Mouse (Mus musculus): ENCODE measurements around the gene Unc13a. TPM values are rescaled to one million over a fixed set of nuclear protein-coding genes. Genes with fewer than 3 reads are reported as not detected.

Gene Unc13a
- polyA plus RNA-seq, 1 experiment from 2014 or later: 0.20 TPM

GRCm38 (mm10) chr8:71660325-71661120 lies 11.0 kb downstream of the Unc13a start:
- WGBS (ENCODE audit: insufficient replicate concordance): 12% methylated on average over 36 of the region's 36 CpGs
- Histone ChIP-seq H3K9ac (ENCODE audit: low read depth, low read length) (no peak overlapping the region), H3K4me3 (ENCODE audit: low read depth, low read length) (no peak overlapping the region), H3K9me3 (replicated peaks; ENCODE audit: control insufficient read depth, low read length) (no peaks in the 10 kb centered on the region), H3K27me3 (ENCODE audit: control insufficient read depth, insufficient read depth, low read depth, low read length) (peaks cover 36% of the 10 kb centered on the region), H3K27ac (ENCODE audit: low read length) (no peak overlapping the region), H3K4me2 (ENCODE audit: low read depth, low read length) (no peak overlapping the region), H3K36me3 (ENCODE audit: control insufficient read depth, insufficient read depth) (no peaks in the 10 kb centered on the region), H3K4me1 (ENCODE audit: control insufficient read depth, low read depth, low read length) (peaks cover 5% of the 10 kb centered on the region)
- peak; percentile 40 for ATAC-seq (ENCODE audit: low read depth)

DNA sequence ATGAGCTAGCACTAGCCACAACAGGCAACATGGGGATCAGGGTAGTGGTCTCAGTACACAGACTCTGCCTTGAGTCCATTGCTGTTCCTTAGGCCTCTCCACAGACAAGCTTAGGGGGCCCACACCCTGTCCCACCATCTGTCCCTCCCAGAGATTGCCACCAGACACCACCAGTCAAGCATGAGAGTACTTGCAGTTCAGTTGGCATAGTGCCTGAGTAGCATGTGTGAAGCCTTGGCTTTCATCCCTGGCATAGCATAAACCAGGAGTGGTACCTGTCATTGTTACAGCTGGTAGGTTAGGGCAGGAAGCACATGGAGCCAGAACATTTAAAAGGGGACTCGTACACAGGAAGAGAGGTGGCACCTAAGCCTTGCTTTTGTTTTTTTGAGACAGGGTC lies 11.8 kb downstream of the Unc13a start:
- Histone ChIP-seq H3K27ac (ENCODE audit: low read length) (no peak overlapping the region), H3K36me3 (ENCODE audit: control insufficient read depth, insufficient read depth) (no peaks in the 10 kb centered on the region), H3K4me1 (ENCODE audit: control insufficient read depth, low read depth, low read length) (peaks cover under 1% of the 10 kb centered on the region), H3K9ac (ENCODE audit: low read depth, low read length) (no peak overlapping the region), H3K27me3 (ENCODE audit: control insufficient read depth, insufficient read depth, low read depth, low read length) (peaks cover 43% of the 10 kb centered on the region), H3K4me2 (ENCODE audit: low read depth, low read length) (no peak overlapping the region), H3K9me3 (replicated peaks; ENCODE audit: control insufficient read depth, low read length) (no peaks in the 10 kb centered on the region), H3K4me3 (ENCODE audit: low read depth, low read length) (no peak overlapping the region)
- no peak for ATAC-seq (ENCODE audit: low read depth)
- WGBS (ENCODE audit: insufficient replicate concordance): 31% methylated on average over 1 of the region's 1 CpGs

DNA sequence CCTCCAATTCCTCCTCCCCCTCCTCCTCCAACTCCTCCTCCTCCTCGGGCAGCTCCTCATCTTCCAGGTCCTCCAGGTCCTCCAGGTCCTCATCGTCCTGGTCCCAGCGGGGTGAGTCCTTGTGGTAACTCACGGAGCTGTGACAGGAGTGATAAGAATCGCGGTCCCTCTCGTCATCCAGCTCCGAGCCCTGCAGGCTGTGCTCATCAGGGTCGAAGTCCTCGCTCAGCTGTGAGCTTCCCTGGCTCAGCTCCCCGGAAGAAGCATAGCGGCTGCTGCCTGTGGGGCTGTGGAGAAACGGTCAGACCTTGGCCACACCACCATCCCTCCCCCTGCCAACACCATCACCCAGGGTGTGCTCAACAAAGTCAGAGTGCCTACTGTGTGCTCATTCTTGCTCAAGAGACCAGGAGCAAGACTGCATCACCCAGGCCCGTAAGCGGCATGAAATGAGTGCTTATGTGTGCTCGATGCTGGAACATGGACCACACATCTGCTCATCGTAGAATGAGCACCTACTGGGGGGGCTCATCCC lies 13.0 kb downstream of the Unc13a start:
- Histone ChIP-seq H3K27me3 (ENCODE audit: control insufficient read depth, insufficient read depth, low read depth, low read length) (peaks cover 54% of the 10 kb centered on the region), H3K9me3 (replicated peaks; ENCODE audit: control insufficient read depth, low read length) (no peaks in the 10 kb centered on the region), H3K9ac (ENCODE audit: low read depth, low read length) (no peak overlapping the region), H3K27ac (ENCODE audit: low read length) (no peak overlapping the region), H3K36me3 (ENCODE audit: control insufficient read depth, insufficient read depth) (no peaks in the 10 kb centered on the region), H3K4me3 (ENCODE audit: low read depth, low read length) (no peak overlapping the region), H3K4me2 (ENCODE audit: low read depth, low read length) (peak overlapping the region; percentile 17; the same call in 1 of the 2 replicates), H3K4me1 (ENCODE audit: control insufficient read depth, low read depth, low read length) (peaks cover 4% of the 10 kb centered on the region)
- WGBS (ENCODE audit: insufficient replicate concordance): 18% methylated on average over 17 of the region's 17 CpGs
- ATAC-seq (ENCODE audit: low read depth): no peak

DNA sequence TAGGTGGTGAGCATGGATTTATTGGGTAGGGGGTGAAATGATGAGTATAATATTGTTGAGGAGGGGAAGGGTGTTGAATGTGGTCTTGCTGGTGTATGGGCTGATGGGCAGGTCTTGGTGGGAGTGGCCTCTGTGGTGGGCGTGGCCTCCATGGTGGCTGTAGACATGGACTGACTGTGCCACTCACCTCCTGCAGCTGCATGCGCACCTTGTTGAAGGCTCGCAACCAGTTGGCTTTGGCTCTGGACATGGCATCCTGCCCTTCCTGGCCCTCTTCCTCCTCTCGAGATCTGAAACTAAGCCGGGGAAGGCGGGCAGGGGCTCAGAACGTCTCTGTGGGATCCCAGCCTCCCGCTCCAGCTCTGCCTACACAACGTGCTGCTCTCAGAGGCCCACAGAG lies 13.7 kb downstream of the Unc13a start:
- Histone ChIP-seq H3K9me3 (replicated peaks; ENCODE audit: control insufficient read depth, low read length) (no peaks in the 10 kb centered on the region), H3K9ac (ENCODE audit: low read depth, low read length) (no peak overlapping the region), H3K4me1 (ENCODE audit: control insufficient read depth, low read depth, low read length) (peaks cover 4% of the 10 kb centered on the region), H3K4me3 (ENCODE audit: low read depth, low read length) (no peak overlapping the region), H3K36me3 (ENCODE audit: control insufficient read depth, insufficient read depth) (no peaks in the 10 kb centered on the region), H3K27ac (ENCODE audit: low read length) (no peak overlapping the region), H3K27me3 (ENCODE audit: control insufficient read depth, insufficient read depth, low read depth, low read length) (peaks cover 56% of the 10 kb centered on the region), H3K4me2 (ENCODE audit: low read depth, low read length) (no peak overlapping the region)
- ATAC-seq (ENCODE audit: low read depth): no peak
- WGBS (ENCODE audit: insufficient replicate concordance): 22% methylated on average over 9 of the region's 9 CpGs

DNA sequence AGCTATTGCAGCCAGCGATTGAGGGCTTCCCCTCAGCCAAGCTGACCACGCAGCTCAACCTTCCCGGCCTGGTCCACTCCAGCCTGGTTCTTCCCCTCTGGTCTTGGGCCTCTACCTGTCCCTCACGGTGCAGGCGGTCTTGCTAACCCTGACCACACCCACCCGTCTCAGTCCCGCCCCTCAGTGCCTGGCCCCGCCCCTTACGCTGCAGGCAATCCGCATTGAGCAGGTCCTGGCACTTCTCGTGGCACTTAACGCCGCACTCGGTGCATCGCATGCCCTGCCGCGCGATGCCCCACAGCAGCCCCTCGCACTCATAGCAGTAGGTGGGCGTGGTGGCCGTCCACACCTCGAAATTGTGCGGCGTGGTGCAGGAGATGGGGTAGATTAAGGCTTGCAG lies 17.0 kb downstream of the Unc13a start:
- no peak overlapping the region for H3K4me3 ChIP-seq (ENCODE audit: low read depth, low read length)
- H3K27me3 ChIP-seq (ENCODE audit: control insufficient read depth, insufficient read depth, low read depth, low read length): peaks cover 44% of the 10 kb centered on the region

DNA sequence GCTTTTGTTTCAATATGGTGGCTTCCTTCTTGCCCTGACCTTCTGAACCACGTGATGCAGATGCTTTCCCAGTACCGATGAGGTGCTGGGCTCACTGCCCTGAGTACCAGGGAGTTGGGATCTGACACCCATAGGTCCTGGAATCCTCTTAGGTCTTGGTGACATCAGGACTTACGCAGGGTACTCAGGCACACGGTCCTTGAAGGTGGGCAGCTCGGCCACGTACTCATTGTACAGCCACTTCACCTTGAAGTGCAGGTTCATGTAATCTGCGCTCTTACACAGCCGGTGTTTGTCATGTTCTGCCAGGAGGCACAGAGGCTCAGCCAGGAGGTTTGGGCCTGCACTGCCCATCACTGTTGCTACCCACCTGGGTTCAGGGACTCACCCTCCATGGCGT lies 26.0 kb downstream of the Unc13a start:
- no peaks in the 10 kb centered on the region for H3K9me3 ChIP-seq (replicated peaks; ENCODE audit: control insufficient read depth, low read length)
- WGBS (ENCODE audit: insufficient replicate concordance): 64% methylated on average over 9 of the region's 9 CpGs
- ATAC-seq (ENCODE audit: low read depth): no peak

More for the DNA sequence above, 17.0 kb downstream of the Unc13a start:
- peak; percentile 32; the same call in 1 of the 2 replicates for ATAC-seq (ENCODE audit: low read depth)
- H3K4me2 ChIP-seq (ENCODE audit: low read depth, low read length): peak overlapping the region; percentile 30; the same call in 1 of the 2 replicates
- H3K27ac ChIP-seq (ENCODE audit: low read length): no peak overlapping the region
- peaks cover 4% of the 10 kb centered on the region for H3K4me1 ChIP-seq (ENCODE audit: control insufficient read depth, low read depth, low read length)
- no peaks in the 10 kb centered on the region for H3K9me3 ChIP-seq (replicated peaks; ENCODE audit: control insufficient read depth, low read length)
- H3K36me3 ChIP-seq (ENCODE audit: control insufficient read depth, insufficient read depth): no peaks in the 10 kb centered on the region
- 2% methylated on average over 24 of the region's 24 CpGs for WGBS (ENCODE audit: insufficient replicate concordance)
- H3K9ac ChIP-seq (ENCODE audit: low read depth, low read length): no peak overlapping the region

GRCm38 (mm10) chr8:71639318-71639717 lies 32.2 kb downstream of the Unc13a start:
- no peaks in the 10 kb centered on the region for H3K9me3 ChIP-seq (replicated peaks; ENCODE audit: control insufficient read depth, low read length)
- 45% methylated on average over 4 of the region's 4 CpGs for WGBS (ENCODE audit: insufficient replicate concordance)
- H3K9ac ChIP-seq (ENCODE audit: low read depth, low read length): no peak overlapping the region
- no peak overlapping the region for H3K27ac ChIP-seq (ENCODE audit: low read length)
- no peak overlapping the region for H3K4me3 ChIP-seq (ENCODE audit: low read depth, low read length)
- H3K27me3 ChIP-seq (ENCODE audit: control insufficient read depth, insufficient read depth, low read depth, low read length): peaks cover 7% of the 10 kb centered on the region
- no peak overlapping the region for H3K4me2 ChIP-seq (ENCODE audit: low read depth, low read length)
- H3K4me1 ChIP-seq (ENCODE audit: control insufficient read depth, low read depth, low read length): peaks cover 2% of the 10 kb centered on the region
- no peak for ATAC-seq (ENCODE audit: low read depth)
- no peaks in the 10 kb centered on the region for H3K36me3 ChIP-seq (ENCODE audit: control insufficient read depth, insufficient read depth)

More for the DNA sequence above, 26.0 kb downstream of the Unc13a start:
- H3K4me1 ChIP-seq (ENCODE audit: control insufficient read depth, low read depth, low read length): no peaks in the 10 kb centered on the region
- H3K36me3 ChIP-seq (ENCODE audit: control insufficient read depth, insufficient read depth): no peaks in the 10 kb centered on the region
- no peak overlapping the region for H3K9ac ChIP-seq (ENCODE audit: low read depth, low read length)
- no peak overlapping the region for H3K4me2 ChIP-seq (ENCODE audit: low read depth, low read length)
- H3K4me3 ChIP-seq (ENCODE audit: low read depth, low read length): no peak overlapping the region
- no peaks in the 10 kb centered on the region for H3K27me3 ChIP-seq (ENCODE audit: control insufficient read depth, insufficient read depth, low read depth, low read length)
- no peak overlapping the region for H3K27ac ChIP-seq (ENCODE audit: low read length)

GRCm38 (mm10) chr8:71638321-71638720 lies 33.2 kb downstream of the Unc13a start:
- H3K27ac ChIP-seq (ENCODE audit: low read length): no peak overlapping the region
- no peak overlapping the region for H3K9ac ChIP-seq (ENCODE audit: low read depth, low read length)
- peaks cover 6% of the 10 kb centered on the region for H3K4me1 ChIP-seq (ENCODE audit: control insufficient read depth, low read depth, low read length)
- no peak overlapping the region for H3K4me2 ChIP-seq (ENCODE audit: low read depth, low read length)
- ATAC-seq (ENCODE audit: low read depth): no peak
- no peaks in the 10 kb centered on the region for H3K36me3 ChIP-seq (ENCODE audit: control insufficient read depth, insufficient read depth)
- WGBS (ENCODE audit: insufficient replicate concordance): 58% methylated on average over 6 of the region's 6 CpGs
- H3K9me3 ChIP-seq (replicated peaks; ENCODE audit: control insufficient read depth, low read length): no peaks in the 10 kb centered on the region
- peaks cover 15% of the 10 kb centered on the region for H3K27me3 ChIP-seq (ENCODE audit: control insufficient read depth, insufficient read depth, low read depth, low read length)
- H3K4me3 ChIP-seq (ENCODE audit: low read depth, low read length): no peak overlapping the region

Data from liver, embryonic 16.5 days (tissue).